Mouse (Mus musculus) cortical plate, adult 2 months (tissue): ENCODE results near the gene Gabrb1.

Experiments used
- CTCF ChIP-seq: fragments of 200-500 bp; IDR thresholded peaks from 2 replicates; pipeline ENCODE4 v1.5.1; 2011; ENCODE audit warnings: mild to moderate bottlenecking, control low read depth, low read length; ENCODE audit not compliant: insufficient read depth; ENCODE audit errors: extremely low read depth
- POLR2A ChIP-seq: fragments of 200-500 bp; IDR thresholded peaks from 2 replicates; pipeline ENCODE4 v1.6.1; 2011; ENCODE audit warnings: mild to moderate bottlenecking, low read length, control low read depth; ENCODE audit not compliant: insufficient read depth; ENCODE audit errors: extremely low read depth

DNA sequence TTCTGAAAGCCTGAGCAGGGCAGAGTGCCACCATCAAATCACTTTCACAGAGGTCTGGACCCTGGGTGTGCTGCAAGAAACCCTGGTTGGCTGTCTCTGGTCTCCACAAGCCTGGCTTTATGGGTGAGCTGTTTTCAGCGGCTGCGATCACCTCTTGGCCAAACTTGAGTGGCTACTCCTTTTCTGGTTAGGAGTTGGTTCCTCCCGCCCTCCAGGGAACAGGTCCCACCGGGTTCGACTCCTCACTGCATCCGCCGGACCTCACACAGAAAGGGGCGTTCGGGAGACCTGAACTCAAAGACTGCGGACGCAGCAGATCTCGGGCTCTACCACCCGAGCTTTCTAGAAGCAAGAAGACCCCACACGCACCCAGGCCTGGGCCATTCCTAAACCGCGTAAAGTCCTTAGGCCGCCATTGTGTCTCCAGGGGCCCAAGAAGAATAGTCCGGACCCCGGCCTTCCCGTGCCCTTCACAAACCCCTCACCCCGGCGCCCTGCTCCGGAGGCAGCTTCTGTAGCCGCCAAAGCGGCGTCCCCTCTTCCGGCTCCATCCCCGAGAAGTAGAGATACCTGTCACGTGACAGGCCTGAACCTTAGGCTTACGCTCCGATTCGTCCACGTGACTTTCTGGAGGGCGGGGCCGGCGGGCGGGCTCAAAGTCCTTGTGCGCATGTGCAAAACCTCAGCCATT lies 509.8 kb downstream of the Gabrb1 start, which contains the start of gene Commd8:
- peak; percentile 89 for TF ChIP-seq POLR2A
- no peak for TF ChIP-seq CTCF
